Mouse (Mus musculus) intestine, embryonic 14.5 days (tissue): Measurements from ENCODE around the gene Steap3. TPM values are rescaled to one million over a fixed set of nuclear protein-coding genes. Genes with fewer than 3 reads are reported as not detected.

Source experiments
- ATAC-seq: fragments of 200-750 bp; cut with Nextera tagmentation; replicated peaks from 2 replicates; pipeline ENCODE4 v1.8.0; 2017; ENCODE audit warnings: low read depth, moderate number of reproducible peaks, moderate TSS enrichment, moderate library complexity; ENCODE audit not compliant: low FRiP score, low TSS enrichment
- DNase-seq: peaks from one replicate; pipeline ENCODE4 v3.0.0-alpha.2; 2018; ENCODE audit warnings: low spot score
- H3K27ac ChIP-seq: fragments of 300-500 bp; sonication (generic); 2 replicates; pipeline ENCODE4 v1.5.1; 2014; ENCODE audit warnings: low read depth, mild to moderate bottlenecking, control low read depth
- H3K27me3 ChIP-seq: fragments of 300-500 bp; sonication (generic); replicated peaks from 2 replicates; pipeline ENCODE4 v1.6.1; 2014; ENCODE audit warnings: low read length, control low read depth; ENCODE audit not compliant: control insufficient read depth, insufficient read depth
- H3K36me3 ChIP-seq: fragments of 300-500 bp; sonication (generic); 2 replicates; pipeline ENCODE4 v1.6.1; 2014; ENCODE audit warnings: low read length, control low read depth; ENCODE audit not compliant: control insufficient read depth, insufficient read depth
- H3K4me1 ChIP-seq: fragments of 300-500 bp; sonication (generic); replicated peaks from 2 replicates; pipeline ENCODE4 v1.6.1; 2014; ENCODE audit warnings: low read length, control low read depth, mixed read lengths; ENCODE audit not compliant: control insufficient read depth, insufficient read depth
- H3K4me2 ChIP-seq: fragments of 300-500 bp; sonication (generic); 2 replicates; pipeline ENCODE4 v1.6.1; 2014; ENCODE audit warnings: low read length
- H3K4me3 ChIP-seq: fragments of 300-500 bp; sonication (generic); 2 replicates; pipeline ENCODE4 v1.5.1; 2014; ENCODE audit warnings: low read depth, low read length, control low read depth, mixed read lengths
- H3K9ac ChIP-seq: fragments of 300-500 bp; sonication (generic); 2 replicates; pipeline ENCODE4 v1.6.1; 2014; ENCODE audit warnings: mild to moderate bottlenecking, low read length
- H3K9me3 ChIP-seq: fragments of 300-500 bp; sonication (generic); 2 replicates; pipeline ENCODE4 v1.6.1; 2016; ENCODE audit warnings: low read length, control low read depth; ENCODE audit not compliant: control insufficient read depth
- WGBS: fragments of 180-500 bp; shearing (Covaris S2); extraction: QIAGEN DNeasy Blood & Tissue Kit; methylation state at CpG from one replicate; pipeline ENCODE4 v1.1.7; 2014; 5-methylcytosine and 5-hydroxymethylcytosine counted together
- polyA plus RNA-seq: library from polyadenylated mRNA; unstranded; fragments of >200 nt; fragmentation: Nextera tagmentation; extraction: Ambion mirVana; gene quantifications from 2 replicates; pipeline ENCODE4 v1.2.1, GENCODE M21; 2014

Gene Steap3
- polyA plus RNA-seq, 1 experiment from 2014 or later, result 3.1 TPM

GRCm38 (mm10) chr1:120275224-120275623 is 2.7 kb upstream of the Steap3 start:
- H3K4me2 ChIP-seq, result no peak overlapping the region
- ATAC-seq, result no peak
- no peak overlapping the region for H3K4me3 ChIP-seq
- no peaks in the 10 kb centered on the region for H3K4me1 ChIP-seq
- WGBS, result 81% methylated on average over 3 of the region's 3 CpGs
- H3K27me3 ChIP-seq, result no peaks in the 10 kb centered on the region
- no peak overlapping the region for H3K9ac ChIP-seq
- DNase-seq, result no peak
- H3K36me3 ChIP-seq, result no peaks in the 10 kb centered on the region
- 0 out of 2 replicates have a peak, but pooled peaks cover 3% of the 10 kb centered on the region for H3K9me3 ChIP-seq
- no peak overlapping the region for H3K27ac ChIP-seq

- Histone ChIP-seq H3K4me3 (no peak overlapping the region), H3K27me3 (no peaks in the 10 kb centered on the region), H3K36me3 (no peaks in the 10 kb centered on the region), H3K4me1 (peaks cover 2% of the 10 kb centered on the region; the same call in 1 of the 2 replicates), H3K9ac (no peak overlapping the region), H3K4me2 (no peak overlapping the region), H3K9me3 (0 out of 2 replicates have a peak, but pooled peaks cover 3% of the 10 kb centered on the region), H3K27ac (no peak overlapping the region)
- ATAC-seq (no peak), DNase-seq (no peak)
- WGBS, result 74% methylated on average over 3 of the region's 3 CpGs
Measured at GRCm38 (mm10) chr1:120270882-120271281, 1.6 kb downstream of the Steap3 start.

GRCm38 (mm10) chr1:120270115-120270514 is 2.4 kb downstream of the Steap3 start:
- ATAC-seq (no peak), DNase-seq (no peak)
- Histone ChIP-seq H3K9ac (no peak overlapping the region), H3K4me3 (no peak overlapping the region), H3K4me2 (no peak overlapping the region), H3K36me3 (no peaks in the 10 kb centered on the region), H3K27me3 (no peaks in the 10 kb centered on the region), H3K9me3 (0 out of 2 replicates have a peak, but pooled peaks cover 3% of the 10 kb centered on the region), H3K4me1 (peaks cover 2% of the 10 kb centered on the region; the same call in 1 of the 2 replicates), H3K27ac (no peak overlapping the region)
- 51% methylated on average over 7 of the region's 7 CpGs for WGBS

- 80% methylated on average over 3 of the region's 3 CpGs for WGBS
- no peaks in the 10 kb centered on the region for H3K36me3 ChIP-seq
- no peak overlapping the region for H3K27ac ChIP-seq
- H3K4me2 ChIP-seq, result no peak overlapping the region
- H3K9ac ChIP-seq, result no peak overlapping the region
- H3K4me3 ChIP-seq, result no peak overlapping the region
- no peak for ATAC-seq
- no peaks in the 10 kb centered on the region for H3K9me3 ChIP-seq
- no peak for DNase-seq
- H3K27me3 ChIP-seq, result no peaks in the 10 kb centered on the region
- H3K4me1 ChIP-seq, result peaks cover 2% of the 10 kb centered on the region; the same call in 1 of the 2 replicates
Measured at GRCm38 (mm10) chr1:120267631-120268030, 4.9 kb downstream of the Steap3 start.

GRCm38 (mm10) chr1:120266460-120266859 is 6.0 kb downstream of the Steap3 start:
- Histone ChIP-seq H3K4me3 (no peak overlapping the region), H3K9me3 (no peaks in the 10 kb centered on the region), H3K9ac (no peak overlapping the region), H3K4me2 (no peak overlapping the region), H3K36me3 (no peaks in the 10 kb centered on the region), H3K27me3 (no peaks in the 10 kb centered on the region), H3K4me1 (peaks cover 2% of the 10 kb centered on the region; the same call in 1 of the 2 replicates), H3K27ac (no peak overlapping the region)
- 43% methylated on average over 4 of the region's 4 CpGs for WGBS
- DNase-seq, result no peak
- no peak for ATAC-seq

- H3K36me3 ChIP-seq, result no peaks in the 10 kb centered on the region
- ATAC-seq, result peak; percentile 92
- WGBS, result 2% methylated on average over 39 of the region's 40 CpGs
- no peaks in the 10 kb centered on the region for H3K9me3 ChIP-seq
- peak overlapping the region; percentile 34 for H3K9ac ChIP-seq
- peak overlapping the region; percentile 48 for H3K4me3 ChIP-seq
- peak; percentile 83 for DNase-seq
- H3K27ac ChIP-seq, result no peak overlapping the region
- H3K27me3 ChIP-seq, result no peaks in the 10 kb centered on the region
- peaks cover 2% of the 10 kb centered on the region; the same call in 1 of the 2 replicates for H3K4me1 ChIP-seq
- peak overlapping the region; percentile 95 for H3K4me2 ChIP-seq
Measured at GRCm38 (mm10) chr1:120264861-120265686, 7.4 kb downstream of the Steap3 start.

- DNase-seq (no peak), ATAC-seq (no peak)
- Histone ChIP-seq H3K9me3 (no peaks in the 10 kb centered on the region), H3K4me2 (no peak overlapping the region), H3K4me3 (no peak overlapping the region), H3K27ac (no peak overlapping the region), H3K9ac (no peak overlapping the region), H3K4me1 (peaks cover 12% of the 10 kb centered on the region; the same call in 1 of the 2 replicates), H3K36me3 (no peaks in the 10 kb centered on the region), H3K27me3 (no peaks in the 10 kb centered on the region)
- WGBS, result 80% methylated on average over 4 of the region's 4 CpGs
Measured at GRCm38 (mm10) chr1:120263226-120263625, 9.3 kb downstream of the Steap3 start.

- WGBS, result 94% methylated on average over 5 of the region's 5 CpGs
Measured at GRCm38 (mm10) chr1:120261166-120261565, 11.3 kb downstream of the Steap3 start.

More at GRCm38 (mm10) chr1:120261166-120261565, 11.3 kb downstream of the Steap3 start:
- H3K27ac ChIP-seq, result no peak overlapping the region
- ATAC-seq, result no peak
- H3K36me3 ChIP-seq, result no peaks in the 10 kb centered on the region
- H3K9ac ChIP-seq, result no peak overlapping the region
- DNase-seq, result no peak
- H3K4me1 ChIP-seq, result peaks cover 13% of the 10 kb centered on the region; the same call in 1 of the 2 replicates
- H3K4me2 ChIP-seq, result no peak overlapping the region
- H3K9me3 ChIP-seq, result no peaks in the 10 kb centered on the region
- no peak overlapping the region for H3K4me3 ChIP-seq
- no peaks in the 10 kb centered on the region for H3K27me3 ChIP-seq
